Mouse (Mus musculus): ENCODE data around the gene Ube2c.

DNA sequence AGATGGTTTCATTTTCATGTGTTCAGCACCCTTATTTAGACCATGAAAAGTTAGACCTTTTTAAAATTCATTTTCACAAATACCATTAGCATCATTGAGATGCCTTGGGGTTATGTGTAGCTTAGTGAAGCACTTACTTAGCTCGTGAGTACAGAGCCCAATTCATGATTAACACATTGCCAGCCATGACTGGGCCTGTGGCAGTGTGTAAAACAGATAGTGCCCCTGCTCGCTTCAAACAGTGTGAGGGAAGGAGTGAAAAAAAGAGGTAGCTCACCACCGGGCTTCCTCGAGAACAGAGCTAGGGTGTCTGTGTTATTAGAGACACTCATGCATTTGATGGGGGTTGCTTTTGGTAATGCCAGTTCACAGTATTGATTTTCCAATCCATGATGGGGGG, 21.5 kb upstream of the Ube2c start:
- no peak for TF ChIP-seq CTCF (IDR thresholded peaks at IDR 0.05; ENCODE audit: low read depth)
- peak; percentile 54 for TF ChIP-seq EP300 (IDR thresholded peaks at IDR 0.05; ENCODE audit: low read depth)

Data from liver, embryonic 14.5 days (tissue).